Mouse (Mus musculus) ES-E14 (cell line): ENCODE data around the gene Prrt1.

Experiments
- CHD2 ChIP-seq: IDR thresholded peaks from 2 replicates; pipeline ENCODE4 v1.6.1; 2014; ENCODE audit warnings: mild to moderate bottlenecking, low read depth, low read length, inconsistent platforms
- MAFK ChIP-seq: IDR thresholded peaks from 2 replicates; pipeline ENCODE4 v1.6.1; 2014; ENCODE audit warnings: mild to moderate bottlenecking, low read depth, low read length, inconsistent platforms; ENCODE audit not compliant: insufficient read depth
- ZC3H11A ChIP-seq: IDR thresholded peaks from 2 replicates; pipeline ENCODE4 v1.6.1; 2012; ENCODE audit warnings: low read depth, mild to moderate bottlenecking, inconsistent platforms, low read length, borderline replicate concordance
- ZNF384 ChIP-seq: IDR thresholded peaks from 2 replicates; pipeline ENCODE4 v1.6.1; 2012; ENCODE audit warnings: low read depth, low read length, inconsistent platforms

GRCm38 (mm10) chr17:34632261-34632691 lies 2.9 kb downstream of the Prrt1 start:
- TF ChIP-seq ZNF384 (no peak), MAFK (no peak), CHD2 (no peak), ZC3H11A (no peak)
